Mouse (Mus musculus): ENCODE data around the gene Vegfd. TPM values are rescaled to one million over a fixed set of nuclear protein-coding genes. Genes with fewer than 3 reads are reported as not detected.

The Vegfd gene
- total and polyA plus RNA-seq, 3 experiments, result 0.06 TPM; not detected in 2

DNA sequence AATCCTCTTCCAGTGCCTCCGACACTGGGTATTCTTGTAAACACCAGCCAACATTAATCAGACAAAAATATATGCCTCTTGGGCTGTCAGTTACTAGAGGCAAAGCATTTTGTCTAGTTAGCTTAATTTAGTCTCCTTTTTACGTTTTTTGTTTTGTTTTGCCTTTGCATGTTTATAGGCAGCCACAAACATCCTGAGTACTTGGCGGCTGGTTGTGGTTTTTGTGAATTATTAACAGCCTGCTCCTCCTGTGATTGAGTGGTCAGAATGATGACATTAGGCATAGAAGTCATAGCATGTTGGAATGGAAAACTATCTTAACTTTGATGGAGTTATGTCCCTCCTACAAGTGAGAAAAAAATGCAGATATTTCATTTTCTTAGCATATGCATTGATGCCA is 2.6 kb upstream of the Vegfd start:
- DNase-seq (ENCODE audit: low read depth, low spot score), result no peak
- no peaks in the 10 kb centered on the region for H3K79me2 ChIP-seq (ENCODE audit: control insufficient read depth, insufficient read depth, low read length, poor library complexity)
- H3K9me3 ChIP-seq (replicated peaks; ENCODE audit: insufficient read depth, low read length), result no peaks in the 10 kb centered on the region
- H3K36me3 ChIP-seq (ENCODE audit: control insufficient read depth in 1 of 2, insufficient read depth in 2 of 2, low read length in 2 of 2), result peaks cover 0 to 21% of the 10 kb centered on the region in 2 experiments; a peak in 2 of 4 replicates
- H3K4me3 ChIP-seq (ENCODE audit: control insufficient read depth in 1 of 2, insufficient read depth in 1 of 2, low read depth in 2 of 2, low read length in 2 of 2), result no peak overlapping the region
- no peaks in the 10 kb centered on the region for H3K27me3 ChIP-seq (ENCODE audit: control insufficient read depth in 1 of 2, insufficient read depth in 2 of 2, low read length in 2 of 2)
- peaks cover 2 to 15% of the 10 kb centered on the region in 2 experiments; a peak in 3 of 4 replicates for H3K4me1 ChIP-seq (ENCODE audit: control insufficient read depth in 1 of 2, insufficient read depth in 2 of 2, low read length in 2 of 2)
- TF ChIP-seq TAL1 (IDR thresholded peaks at IDR 0.05; ENCODE audit: low read length) (no peak), ETS1 (IDR thresholded peaks at IDR 0.05; ENCODE audit: low read depth, low read length) (no peak), ZC3H11A (IDR thresholded peaks at IDR 0.05; ENCODE audit: low read depth, low read length) (no peak), SMC3 (IDR thresholded peaks at IDR 0.05; ENCODE audit: low read depth, low read length) (no peak), USF2 (IDR thresholded peaks at IDR 0.05; ENCODE audit: borderline replicate concordance in 1 of 2, insufficient read depth in 1 of 2, low read depth in 1 of 2, low read length in 2 of 2) (no peak), ELF1 (IDR thresholded peaks at IDR 0.05; ENCODE audit: low read depth, low read length) (no peak), BHLHE40 (IDR thresholded peaks at IDR 0.05; ENCODE audit: borderline replicate concordance, low read depth, low read length) (no peak), ZMIZ1 (IDR thresholded peaks at IDR 0.05; ENCODE audit: low read depth, low read length) (no peak), UBTF (IDR thresholded peaks at IDR 0.05; ENCODE audit: borderline replicate concordance, insufficient read depth, low read depth, low read length) (no peak)
- no peak overlapping the region for H3K9ac ChIP-seq (ENCODE audit: control insufficient read depth, low read depth, low read length, poor library complexity, severe bottlenecking)
- H3K27ac ChIP-seq (ENCODE audit: control insufficient read depth, low read depth, low read length), result no peak overlapping the region

DNA sequence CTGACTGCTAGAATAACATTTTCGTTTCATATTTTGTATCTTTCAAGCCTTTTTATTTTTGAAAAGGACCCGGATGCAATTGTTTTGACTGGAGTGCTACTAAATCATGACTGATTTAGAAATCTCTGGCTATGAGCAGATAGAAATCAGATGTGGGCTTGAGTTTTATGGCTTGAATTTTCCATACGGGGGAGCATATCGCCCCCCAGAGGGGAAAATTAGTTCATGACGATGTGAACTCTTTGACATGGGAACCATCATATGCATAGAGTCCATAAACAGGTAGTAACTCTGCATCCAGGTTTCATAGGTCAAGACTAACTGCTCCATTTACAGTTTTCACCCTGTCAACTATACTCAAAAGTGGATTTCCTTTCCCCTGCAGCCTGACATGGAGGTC is 1.4 kb downstream of the Vegfd start:
- DNase-seq (ENCODE audit: low read depth, low spot score), result peak; percentile 16
- no peak overlapping the region for H3K4me3 ChIP-seq (ENCODE audit: control insufficient read depth in 1 of 2, insufficient read depth in 1 of 2, low read depth in 2 of 2, low read length in 2 of 2)
- peaks cover 2 to 15% of the 10 kb centered on the region in 2 experiments for H3K4me1 ChIP-seq (ENCODE audit: control insufficient read depth in 1 of 2, insufficient read depth in 2 of 2, low read length in 2 of 2)
- no peaks in the 10 kb centered on the region for H3K79me2 ChIP-seq (ENCODE audit: control insufficient read depth, insufficient read depth, low read length, poor library complexity)
- no peak overlapping the region for H3K27ac ChIP-seq (ENCODE audit: control insufficient read depth, low read depth, low read length)
- H3K36me3 ChIP-seq (ENCODE audit: control insufficient read depth in 1 of 2, insufficient read depth in 2 of 2, low read length in 2 of 2), result peaks cover 0 to 21% of the 10 kb centered on the region in 2 experiments; a peak in 2 of 4 replicates
- no peaks in the 10 kb centered on the region for H3K27me3 ChIP-seq (ENCODE audit: control insufficient read depth in 1 of 2, insufficient read depth in 2 of 2, low read length in 2 of 2)
- no peaks in the 10 kb centered on the region for H3K9me3 ChIP-seq (replicated peaks; ENCODE audit: insufficient read depth, low read length)
- TF ChIP-seq ZC3H11A (IDR thresholded peaks at IDR 0.05; ENCODE audit: low read depth, low read length) (0 out of 2 replicates have a peak, but pooled peaks have one; percentile 5), ETS1 (IDR thresholded peaks at IDR 0.05; ENCODE audit: low read depth, low read length) (no peak), CHD2 (IDR thresholded peaks at IDR 0.05; ENCODE audit: low read length) (no peak), RAD21 (IDR thresholded peaks at IDR 0.05; ENCODE audit: low read depth, low read length) (peak; percentile 45), CTCF (IDR thresholded peaks at IDR 0.05 in 2 of 3, conservative IDR thresholded peaks at IDR 0.05 in 1 of 3; ENCODE audit: control insufficient read depth in 1 of 3, insufficient read depth in 1 of 3, low read depth in 2 of 3, low read length in 3 of 3, poor library complexity in 1 of 3, severe bottlenecking in 1 of 3) (peak; percentile 6 to 47 (median 15); a peak in 3 of 6 replicates), SMC3 (IDR thresholded peaks at IDR 0.05; ENCODE audit: low read depth, low read length) (peak; percentile 36), ZMIZ1 (IDR thresholded peaks at IDR 0.05; ENCODE audit: low read depth, low read length) (no peak)
- no peak overlapping the region for H3K9ac ChIP-seq (ENCODE audit: control insufficient read depth, low read depth, low read length, poor library complexity, severe bottlenecking)

DNA sequence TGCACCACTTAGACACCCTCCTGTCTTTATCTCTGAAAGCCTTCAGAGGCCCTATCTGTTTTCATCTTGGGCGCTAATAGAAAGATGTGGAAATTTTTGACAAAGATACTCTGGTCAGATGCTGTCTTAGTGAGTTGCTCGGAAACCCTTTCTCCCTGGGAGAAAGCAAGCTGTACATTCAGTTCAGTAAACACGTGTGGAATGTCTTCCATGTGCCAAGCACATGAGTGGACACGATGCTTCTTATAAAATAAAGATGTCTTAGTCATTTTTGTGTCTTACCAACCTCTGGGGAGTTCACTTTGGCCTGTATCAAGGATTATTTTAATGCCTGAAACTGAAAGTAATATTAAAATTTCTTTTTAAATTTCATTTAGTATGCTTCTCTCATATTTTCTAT is 6.5 kb downstream of the Vegfd start:
- Histone ChIP-seq H3K9ac (ENCODE audit: control insufficient read depth, low read depth, low read length, poor library complexity, severe bottlenecking) (no peak overlapping the region), H3K9me3 (replicated peaks; ENCODE audit: insufficient read depth, low read length) (no peaks in the 10 kb centered on the region), H3K36me3 (ENCODE audit: control insufficient read depth in 1 of 2, insufficient read depth in 2 of 2, low read length in 2 of 2) (peaks cover 0 to 3% of the 10 kb centered on the region in 2 experiments; a peak in 1 of 4 replicates), H3K4me1 (ENCODE audit: control insufficient read depth in 1 of 2, insufficient read depth in 2 of 2, low read length in 2 of 2) (no peaks in the 10 kb centered on the region; a peak in 1 of 4 replicates), H3K79me2 (ENCODE audit: control insufficient read depth, insufficient read depth, low read length, poor library complexity) (no peaks in the 10 kb centered on the region), H3K27me3 (ENCODE audit: control insufficient read depth in 1 of 2, insufficient read depth in 2 of 2, low read length in 2 of 2) (no peaks in the 10 kb centered on the region), H3K4me3 (ENCODE audit: control insufficient read depth in 1 of 2, insufficient read depth in 1 of 2, low read depth in 2 of 2, low read length in 2 of 2) (no peak overlapping the region), H3K27ac (ENCODE audit: control insufficient read depth, low read depth, low read length) (no peak overlapping the region)
- TF ChIP-seq CTCF (IDR thresholded peaks at IDR 0.05 in 2 of 3, conservative IDR thresholded peaks at IDR 0.05 in 1 of 3; ENCODE audit: control insufficient read depth in 1 of 3, insufficient read depth in 1 of 3, low read depth in 2 of 3, low read length in 3 of 3, poor library complexity in 1 of 3, severe bottlenecking in 1 of 3), result no peak
- no peak for TF ChIP-seq GABPA (IDR thresholded peaks at IDR 0.05; ENCODE audit: low read depth, low read length)
- no peak for TF ChIP-seq TAL1 (IDR thresholded peaks at IDR 0.05; ENCODE audit: low read length)
- no peak for TF ChIP-seq GATA1 (IDR thresholded peaks at IDR 0.05; ENCODE audit: low read depth, low read length)
- no peak for TF ChIP-seq MAX (IDR thresholded peaks at IDR 0.05; ENCODE audit: low read length)
- TF ChIP-seq USF2 (IDR thresholded peaks at IDR 0.05; ENCODE audit: borderline replicate concordance in 1 of 2, insufficient read depth in 1 of 2, low read depth in 1 of 2, low read length in 2 of 2), result no peak
- TF ChIP-seq UBTF (IDR thresholded peaks at IDR 0.05; ENCODE audit: borderline replicate concordance, insufficient read depth, low read depth, low read length), result no peak
- TF ChIP-seq ELF1 (IDR thresholded peaks at IDR 0.05; ENCODE audit: low read depth, low read length), result no peak
- TF ChIP-seq MAZ (IDR thresholded peaks at IDR 0.05; ENCODE audit: low read depth, low read length), result no peak
- no peak for TF ChIP-seq ZC3H11A (IDR thresholded peaks at IDR 0.05; ENCODE audit: low read depth, low read length)
- TF ChIP-seq RCOR1 (IDR thresholded peaks at IDR 0.05; ENCODE audit: low read depth, low read length), result no peak
- TF ChIP-seq JUND (IDR thresholded peaks at IDR 0.05; ENCODE audit: low read depth, low read length), result no peak
- no peak for TF ChIP-seq POLR2AphosphoS5 (IDR thresholded peaks at IDR 0.05; ENCODE audit: borderline replicate concordance, low read depth, low read length)
- no peak for DNase-seq (ENCODE audit: low read depth, low spot score)
